In genomic region chr11:7144369-7144768, GRCm38 (mm10) we compare ENCODE assay signal across 10 mouse cellular contexts. TPM values are rescaled to one million over a fixed set of nuclear protein-coding genes. Genes with fewer than 3 reads are reported as not detected.
DNase-seq lines count a peak whose midpoint lies in the region; ATAC-seq and TF ChIP-seq lines count a peak whose summit lies in the region.
"Had no signal": no experiment of that assay in that cellular context is flagged by ENCODE, and none has a peak within 500 bp of the region (broad histone marks: within the 10 kb centered on the region; RNA-seq: fewer than 3 reads in every experiment).

No protein-coding gene starts in this region.

- no peak overlapping the region for H3K27ac ChIP-seq in midbrain, postnatal 0 days (ENCODE audit: low read depth, low read length)
- no peak overlapping the region for H3K27ac ChIP-seq in midbrain, embryonic 15.5 days
- H3K27ac ChIP-seq: embryonic facial prominence, embryonic 12.5 days; hindbrain, embryonic 15.5 days had no signal

- no peak for ATAC-seq in midbrain, postnatal 0 days (ENCODE audit: low FRiP score)
- no peak for ATAC-seq in midbrain, embryonic 15.5 days (replicated peaks)

- DNase-seq in cerebellum, adult 18-20 months: peak; percentile 54 to 63
- DNase-seq in cerebellum, adult 11-12 months: no peak
- DNase-seq in midbrain, postnatal 0 days (ENCODE audit: low spot score): no peak
- peak; percentile 66 to 68 for DNase-seq in kidney, postnatal 4 days
- peak; percentile 41 for DNase-seq in yolk sac, embryonic 10.5 days (ENCODE audit: low spot score)
- no peak for DNase-seq in urinary bladder, postnatal 14 days (ENCODE audit: low spot score)
- no peak for DNase-seq in layer of hippocampus, postnatal 10 days (ENCODE audit: low spot score in 2 of 2)

- no peaks in the 10 kb centered on the region for H3K9me3 ChIP-seq in midbrain, postnatal 0 days (ENCODE audit: low read length)
- no peaks in the 10 kb centered on the region for H3K9me3 ChIP-seq in midbrain, embryonic 15.5 days
- H3K9me3 ChIP-seq: embryonic facial prominence, embryonic 12.5 days; hindbrain, embryonic 15.5 days had no signal

- WGBS in midbrain, postnatal 0 days: 92% methylated on average over 11 of the region's 11 CpGs
- WGBS in midbrain, embryonic 15.5 days: 91% methylated on average over 11 of the region's 11 CpGs

- H3K4me3 ChIP-seq in midbrain, postnatal 0 days (ENCODE audit: low read depth, low read length): no peak overlapping the region
- no peak overlapping the region for H3K4me3 ChIP-seq in midbrain, embryonic 15.5 days
- H3K4me3 ChIP-seq: embryonic facial prominence, embryonic 12.5 days; hindbrain, embryonic 15.5 days had no signal

- H3K27me3 ChIP-seq in midbrain, postnatal 0 days (ENCODE audit: insufficient read depth, low read length): no peaks in the 10 kb centered on the region
- H3K27me3 ChIP-seq in midbrain, embryonic 15.5 days (replicated peaks): no peaks in the 10 kb centered on the region
- H3K27me3 ChIP-seq: embryonic facial prominence, embryonic 12.5 days; hindbrain, embryonic 15.5 days had no signal

- H3K4me2 ChIP-seq in midbrain, postnatal 0 days (ENCODE audit: low read depth, low read length, poor library complexity, severe bottlenecking): no peak overlapping the region
- H3K4me2 ChIP-seq in midbrain, embryonic 15.5 days: no peak overlapping the region
- H3K4me2 ChIP-seq: embryonic facial prominence, embryonic 12.5 days; hindbrain, embryonic 15.5 days had no signal

- peaks cover 19% of the 10 kb centered on the region for H3K36me3 ChIP-seq in midbrain, postnatal 0 days (ENCODE audit: insufficient read depth, low read length)
- H3K36me3 ChIP-seq in midbrain, embryonic 15.5 days (replicated peaks): no peaks in the 10 kb centered on the region
- H3K36me3 ChIP-seq: embryonic facial prominence, embryonic 12.5 days had no signal

- no peaks in the 10 kb centered on the region for H3K4me1 ChIP-seq in midbrain, postnatal 0 days (ENCODE audit: insufficient read depth, low read length)
- no peaks in the 10 kb centered on the region for H3K4me1 ChIP-seq in midbrain, embryonic 15.5 days
- H3K4me1 ChIP-seq: hindbrain, embryonic 15.5 days had no signal

- peak; percentile 58 for TF ChIP-seq CTCF in midbrain, postnatal 0 days (IDR thresholded peaks at IDR 0.05)

- no peak overlapping the region for H3K9ac ChIP-seq in midbrain, postnatal 0 days (replicated peaks; ENCODE audit: low read length, poor library complexity, severe bottlenecking)
- H3K9ac ChIP-seq in midbrain, embryonic 15.5 days: no peak overlapping the region
- H3K9ac ChIP-seq: embryonic facial prominence, embryonic 12.5 days; hindbrain, embryonic 15.5 days had no signal

RNA-seq across cellular contexts. Expression of gene Gm11985, which starts 44.0 kb away (rescaled TPM):
- not detected in 2 replicates for total RNA-seq in midbrain, postnatal 0 days (2014; rRNA removed)
- polyA plus RNA-seq in midbrain, postnatal 0 days (2015; fragmentation: Nextera tagmentation; extraction: Ambion mirVana): not detected in 2 replicates
- not detected in 2 replicates for polyA plus RNA-seq in midbrain, embryonic 15.5 days (2015; fragmentation: Nextera tagmentation; extraction: Ambion mirVana)
- not detected for total RNA-seq in layer of hippocampus, postnatal 10 days (2021)
- polyA plus RNA-seq: embryonic facial prominence, embryonic 12.5 days had no signal

RNA-seq across cellular contexts. Expression of gene Igfbp1, which starts 53.2 kb away (rescaled TPM):
- total RNA-seq in midbrain, postnatal 0 days (2014; rRNA removed): not detected in 2 replicates
- polyA plus RNA-seq in midbrain, postnatal 0 days (2015; fragmentation: Nextera tagmentation; extraction: Ambion mirVana): 0.11 TPM in 1 of 2 replicates, not detected in the other
- 0.37 TPM in 1 of 2 replicates, not detected in the other for polyA plus RNA-seq in midbrain, embryonic 15.5 days (2015; fragmentation: Nextera tagmentation; extraction: Ambion mirVana)
- under 1 TPM in 1 of 2 experiments, not detected in 1; 0.42 TPM for total RNA-seq in layer of hippocampus, postnatal 10 days (2021)

Comparison
In these comparisons a context has a peak if more than half of its experiments do, and no peak if none do; other contexts are left out.
1. DNase-seq: peak in cerebellum, adult 18-20 months (2 of 2), kidney, postnatal 4 days (2 of 2) and yolk sac, embryonic 10.5 days (single experiment); none in cerebellum, adult 11-12 months (single experiment), midbrain, postnatal 0 days (single experiment), urinary bladder, postnatal 14 days (single experiment) and layer of hippocampus, postnatal 10 days (0 of 2).